Mouse (Mus musculus) CH12.LX (cell line): ENCODE results near the gene Thoc5. TPM values are rescaled to one million over a fixed set of nuclear protein-coding genes. Genes with fewer than 3 reads are reported as not detected.

Source experiments
- DNase-seq: peaks from one replicate; pipeline ENCODE4 v3.0.0-alpha.2; 2013; ENCODE audit errors: extremely low read depth
- H3K27ac ChIP-seq: 2 replicates; pipeline ENCODE4 v1.5.1; 2012; ENCODE audit warnings: low read depth, mild to moderate bottlenecking, control low read depth, moderate library complexity; ENCODE audit not compliant: insufficient read depth
- H3K27me3 ChIP-seq: replicated peaks from 2 replicates; pipeline ENCODE3; 2012; ENCODE audit warnings: inconsistent platforms
- H3K36me3 ChIP-seq, 2 experiments: replicated peaks in 1 of 2; 2 replicates each; pipeline versions ENCODE3 to v1.6.1; 2012; ENCODE audit warnings: inconsistent platforms in 1 of 2, low read length in 1 of 2, mild to moderate bottlenecking in 1 of 2, mixed read lengths in 1 of 2, moderate library complexity in 1 of 2; ENCODE audit not compliant: control insufficient read depth in 1 of 2, insufficient read depth in 1 of 2
- H3K4me1 ChIP-seq, 2 experiments: 2 replicates each; pipeline ENCODE4 v1.6.1; 2012; ENCODE audit warnings: inconsistent platforms in 1 of 2, moderate library complexity in 1 of 2; ENCODE audit not compliant: insufficient read depth in 2 of 2, control insufficient read depth in 1 of 2
- H3K4me2 ChIP-seq: 2 replicates; pipeline ENCODE4 v1.6.1; 2012; ENCODE audit warnings: low read depth, mild to moderate bottlenecking, control low read depth; ENCODE audit not compliant: poor library complexity, insufficient read depth, severe bottlenecking
- H3K4me3 ChIP-seq, 3 experiments: fragments of 150-350 bp in 1 of 3; sonication (generic) in 1 of 3; replicated peaks in 1 of 3; 2 replicates each; pipeline versions ENCODE3 to v1.5.1; 2011 to 2012; ENCODE audit warnings: low read depth in 2 of 3, low read length in 2 of 3, mild to moderate bottlenecking in 2 of 3, moderate library complexity in 2 of 3, control low read depth in 1 of 3, improper control_type of control experiment in 1 of 3, inconsistent platforms in 1 of 3, mixed read lengths in 1 of 3; ENCODE audit not compliant: poor library complexity in 1 of 3
- H3K79me2 ChIP-seq: replicated peaks from 2 replicates; pipeline ENCODE4 v1.6.1; 2012; ENCODE audit warnings: mild to moderate bottlenecking, moderate library complexity; ENCODE audit not compliant: control insufficient read depth, poor library complexity, insufficient read depth, severe bottlenecking; ENCODE audit errors: extremely low read depth
- H3K9ac ChIP-seq: 2 replicates; pipeline ENCODE4 v1.6.1; 2012; ENCODE audit warnings: low read depth, mild to moderate bottlenecking, control low read depth, moderate library complexity; ENCODE audit not compliant: insufficient read depth
- H3K9me3 ChIP-seq: replicated peaks from 2 replicates; pipeline ENCODE3; 2012; ENCODE audit warnings: low read length, inconsistent platforms, mixed read lengths
- CHD1 ChIP-seq: IDR thresholded peaks from 2 replicates; pipeline ENCODE4 v1.6.1; 2012; ENCODE audit warnings: low read depth, low read length, improper control_type of control experiment, inconsistent platforms
- CHD2 ChIP-seq: IDR thresholded peaks from 2 replicates; pipeline ENCODE4 v1.6.1; 2011; ENCODE audit warnings: low read length, improper control_type of control experiment
- CTCF ChIP-seq, 2 experiments: IDR thresholded peaks in 1 of 2; conservative IDR thresholded peaks in 1 of 2; 2 replicates each; pipeline ENCODE4 v1.5.1; 2011 to 2012; ENCODE audit warnings: low read depth in 2 of 2, low read length in 2 of 2, improper control_type of control experiment in 1 of 2, inconsistent platforms in 1 of 2, mild to moderate bottlenecking in 1 of 2, moderate library complexity in 1 of 2
- ELF1 ChIP-seq: IDR thresholded peaks from 2 replicates; pipeline ENCODE4 v1.6.1; 2014; ENCODE audit warnings: low read depth, mild to moderate bottlenecking, inconsistent platforms, low read length, improper control_type of control experiment
- ETS1 ChIP-seq: conservative IDR thresholded peaks from 2 replicates; pipeline ENCODE4 v1.6.1; 2012; ENCODE audit warnings: low read depth, mild to moderate bottlenecking, inconsistent platforms, low read length, improper control_type of control experiment, moderate library complexity
- GABPA ChIP-seq: IDR thresholded peaks from 2 replicates; pipeline ENCODE4 v1.6.1; 2012; ENCODE audit warnings: low read depth, low read length, improper control_type of control experiment, inconsistent platforms; ENCODE audit not compliant: insufficient replicate concordance
- IRF4 ChIP-seq: IDR thresholded peaks from 2 replicates; pipeline ENCODE4 v1.6.1; 2014; ENCODE audit warnings: low read depth, mild to moderate bottlenecking, inconsistent platforms, low read length, improper control_type of control experiment
- JUND ChIP-seq: conservative IDR thresholded peaks from 2 replicates; pipeline ENCODE4 v1.6.1; 2011; ENCODE audit warnings: low read depth, low read length, improper control_type of control experiment
- MAFK ChIP-seq: IDR thresholded peaks from 2 replicates; pipeline ENCODE4 v1.6.1; 2011; ENCODE audit warnings: low read length, improper control_type of control experiment; ENCODE audit not compliant: insufficient replicate concordance
- MAX ChIP-seq: IDR thresholded peaks from 2 replicates; pipeline ENCODE4 v1.6.1; 2011; ENCODE audit warnings: low read length, improper control_type of control experiment
- MAZ ChIP-seq: IDR thresholded peaks from 2 replicates; pipeline ENCODE4 v1.6.1; 2012; ENCODE audit warnings: low read depth, mild to moderate bottlenecking, inconsistent platforms, low read length, improper control_type of control experiment, moderate library complexity
- MEF2A ChIP-seq: IDR thresholded peaks from 2 replicates; pipeline ENCODE4 v1.6.1; 2014; ENCODE audit warnings: low read depth, mild to moderate bottlenecking, inconsistent platforms, low read length, improper control_type of control experiment, borderline replicate concordance
- NELFE ChIP-seq: IDR thresholded peaks from 2 replicates; pipeline ENCODE4 v1.6.1; 2011; ENCODE audit warnings: low read depth, low read length, improper control_type of control experiment
- NRF1 ChIP-seq: IDR thresholded peaks from 2 replicates; pipeline ENCODE4 v1.6.1; 2014; ENCODE audit warnings: low read depth, mild to moderate bottlenecking, inconsistent platforms, low read length, improper control_type of control experiment, moderate library complexity
- POLR2AphosphoS2 ChIP-seq: IDR thresholded peaks from 2 replicates; pipeline ENCODE4 v1.6.1; 2011; ENCODE audit warnings: low read depth, low read length, improper control_type of control experiment
- RAD21 ChIP-seq: IDR thresholded peaks from 2 replicates; pipeline ENCODE4 v1.6.1; 2011; ENCODE audit warnings: low read depth, mild to moderate bottlenecking, low read length, improper control_type of control experiment, moderate library complexity
- RCOR1 ChIP-seq: conservative IDR thresholded peaks from 2 replicates; pipeline ENCODE4 v1.6.1; 2012; ENCODE audit warnings: low read depth, mild to moderate bottlenecking, inconsistent platforms, low read length, improper control_type of control experiment
- SIN3A ChIP-seq: IDR thresholded peaks from 2 replicates; pipeline ENCODE4 v1.6.1; 2012; ENCODE audit warnings: low read length, improper control_type of control experiment, inconsistent platforms
- SMC3 ChIP-seq: IDR thresholded peaks from 2 replicates; pipeline ENCODE4 v1.6.1; 2011; ENCODE audit warnings: low read depth, low read length, improper control_type of control experiment
- TCF12 ChIP-seq: IDR thresholded peaks from 2 replicates; pipeline ENCODE4 v1.6.1; 2014; ENCODE audit warnings: low read depth, mild to moderate bottlenecking, inconsistent platforms, low read length, improper control_type of control experiment
- UBTF ChIP-seq: IDR thresholded peaks from 2 replicates; pipeline ENCODE4 v1.6.1; 2012; ENCODE audit warnings: low read depth, mild to moderate bottlenecking, inconsistent platforms, low read length, improper control_type of control experiment, moderate library complexity
- ZC3H11A ChIP-seq: IDR thresholded peaks from 2 replicates; pipeline ENCODE4 v1.6.1; 2012; ENCODE audit warnings: low read depth, mild to moderate bottlenecking, inconsistent platforms, low read length, improper control_type of control experiment
- ZMIZ1 ChIP-seq: IDR thresholded peaks from 2 replicates; pipeline ENCODE4 v1.6.1; 2012; ENCODE audit warnings: low read depth, mild to moderate bottlenecking, inconsistent platforms, low read length, improper control_type of control experiment
- ZNF384 ChIP-seq: IDR thresholded peaks from 2 replicates; pipeline ENCODE4 v1.6.1; 2012; ENCODE audit warnings: low read depth, low read length, improper control_type of control experiment, inconsistent platforms
- dilution Hi-C: fragments of 300-500 bp; cut with MboI; formaldehyde crosslinking; loops from 2 replicates; pipeline ENCODE4 v1.14.3; 2020; ENCODE audit warnings: low sequenced_read_pairs; ENCODE audit not compliant: extremely low pct_unique_long_range_greater_than_20kb, extremely low pct_ligation_motif_present
- in situ Hi-C: fragments of 300-500 bp; cut with MboI; formaldehyde crosslinking; loops from 3 replicates; pipeline ENCODE4 v1.14.3; 2019; ENCODE audit warnings: low sequenced_read_pairs, low pct_ligation_motif_present, low pct_unique_long_range_greater_than_20kb, mixed read lengths
- polyA plus RNA-seq: library from polyadenylated mRNA; unstranded; fragments of >175 nt; gene quantifications from 2 replicates; pipeline ENCODE4 v1.2.1, GENCODE M21; 2012; ENCODE audit warnings: low read depth; ENCODE audit not compliant: insufficient read length
- total RNA-seq, 2 experiments: library from RNA; depleted of rRNA; stranded (reverse); fragments of 300-350 nt in 1 of 2; fragments of >200 nt in 1 of 2; gene quantifications; 2 replicates each; pipeline ENCODE4 v1.2.3; 2012 to 2014

Gene Thoc5
- total and polyA plus RNA-seq, 3 experiments, result 37.7 to 83.8 (median 62.7) TPM

DNA sequence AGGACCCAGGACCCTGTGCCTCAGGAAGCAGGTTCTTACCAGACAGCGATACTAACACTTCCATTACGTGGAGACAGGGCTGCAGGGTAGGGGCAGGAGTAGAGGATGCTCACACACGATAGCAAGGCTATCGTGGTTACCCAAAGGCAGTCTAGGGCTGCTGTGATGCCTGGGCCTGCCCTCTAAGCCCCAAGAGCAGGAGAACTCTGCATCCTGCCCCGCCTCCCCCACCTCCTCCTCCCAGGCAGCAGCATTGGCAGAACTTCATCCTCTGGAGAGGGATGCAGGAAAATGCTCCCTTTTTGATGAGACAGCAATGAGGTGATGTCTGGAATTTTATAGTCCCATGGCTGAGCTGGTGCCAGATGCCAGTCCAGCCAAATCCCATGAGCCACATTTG is 71.8 kb downstream of the Thoc5 start:
- H3K4me1 ChIP-seq, result no peaks in the 10 kb centered on the region; a peak in 1 of 4 replicates

DNA sequence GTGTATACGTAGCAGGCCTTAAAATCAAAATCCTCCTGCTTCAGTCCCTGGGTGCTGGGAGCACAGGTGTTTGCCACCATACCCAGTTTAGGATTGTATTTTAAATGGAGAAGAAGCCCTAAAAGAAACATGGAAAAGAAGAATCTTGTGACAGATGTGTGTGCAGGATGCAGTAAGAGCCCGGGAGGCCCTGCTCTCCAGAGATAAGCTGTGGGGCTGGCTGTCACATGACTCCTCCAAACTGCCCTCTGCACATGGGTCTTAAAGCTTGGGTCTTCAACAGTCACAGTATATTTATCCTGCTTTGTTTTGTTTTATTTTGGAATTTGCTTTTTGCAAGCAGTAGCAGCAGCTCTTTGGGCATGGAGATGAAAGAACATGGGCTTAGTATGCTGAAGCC is 72.4 kb downstream of the Thoc5 start:
- DNase-seq, result no peak
- dilution Hi-C loops (no loop called here), in situ Hi-C loops (no loop called here)
- H3K27me3 ChIP-seq, result no peaks in the 10 kb centered on the region
- no peaks in the 10 kb centered on the region for H3K79me2 ChIP-seq
- no peaks in the 10 kb centered on the region; a peak in 1 of 4 replicates for H3K4me1 ChIP-seq
- peaks cover 4% of the 10 kb centered on the region for H3K9me3 ChIP-seq
- no peak overlapping the region for H3K4me3 ChIP-seq
- no peak overlapping the region for H3K27ac ChIP-seq
- H3K4me2 ChIP-seq, result no peak overlapping the region
- H3K9ac ChIP-seq, result no peak overlapping the region
- H3K36me3 ChIP-seq, result no peaks in the 10 kb centered on the region
- no peak for TF ChIP-seq ZMIZ1
- no peak for TF ChIP-seq MAFK
- TF ChIP-seq JUND, result no peak
- TF ChIP-seq MAX, result no peak
- TF ChIP-seq RAD21, result no peak
- TF ChIP-seq CTCF (conservative IDR thresholded peaks at IDR 0.05 in 1 of 2, IDR thresholded peaks at IDR 0.05 in 1 of 2; ENCODE audit: low read depth in 2 of 2, low read length in 2 of 2), result no peak
- TF ChIP-seq SIN3A, result no peak
- TF ChIP-seq POLR2AphosphoS2, result no peak
- no peak for TF ChIP-seq ELF1
- TF ChIP-seq IRF4, result no peak
- TF ChIP-seq GABPA, result no peak
- TF ChIP-seq ETS1, result no peak
- no peak for TF ChIP-seq NELFE
- TF ChIP-seq ZNF384, result no peak
- no peak for TF ChIP-seq UBTF

More for the DNA sequence above, 71.8 kb downstream of the Thoc5 start:
- TF ChIP-seq NELFE (no peak), MAZ (no peak), SMC3 (no peak), NRF1 (no peak), SIN3A (no peak), ELF1 (no peak), RCOR1 (no peak), ZNF384 (no peak), CHD2 (no peak), ETS1 (no peak), MEF2A (no peak), CHD1 (no peak), UBTF (no peak), ZC3H11A (no peak), TCF12 (no peak)
- H3K36me3 ChIP-seq, result no peaks in the 10 kb centered on the region
- H3K4me3 ChIP-seq, result no peak overlapping the region
- no peak overlapping the region for H3K4me2 ChIP-seq
- H3K27me3 ChIP-seq, result no peaks in the 10 kb centered on the region
- dilution Hi-C loops, result no loop called here
- no peaks in the 10 kb centered on the region for H3K79me2 ChIP-seq
- H3K9ac ChIP-seq, result no peak overlapping the region
- in situ Hi-C loops, result no loop called here
- peaks cover 4% of the 10 kb centered on the region for H3K9me3 ChIP-seq
- DNase-seq, result no peak
- H3K27ac ChIP-seq, result no peak overlapping the region
